Mouse (Mus musculus) c-Kit-positive CD71-positive TER-119-positive erythroid progenitor cells, embryonic 14.5 days (primary cell): ENCODE data around the gene Odf3l1.

Experiments used
- DNase-seq: peaks from one replicate; pipeline ENCODE4 v3.0.0-alpha.2; 2013; ENCODE audit warnings: low spot score

The Odf3l1 gene

GRCm38 (mm10) chr9:56881539-56882082, 17.1 kb upstream of the Odf3l1 start:
- no peak for DNase-seq

GRCm38 (mm10) chr9:56880790-56881189, 16.3 kb upstream of the Odf3l1 start:
- no peak for DNase-seq

GRCm38 (mm10) chr9:56877284-56877683, 12.8 kb upstream of the Odf3l1 start:
- no peak for DNase-seq

GRCm38 (mm10) chr9:56876784-56877183, 12.3 kb upstream of the Odf3l1 start:
- DNase-seq = no peak

GRCm38 (mm10) chr9:56873097-56873496, 8.6 kb upstream of the Odf3l1 start:
- no peak for DNase-seq

GRCm38 (mm10) chr9:56872105-56872903, 7.8 kb upstream of the Odf3l1 start:
- DNase-seq = no peak

- DNase-seq = no peak
Observed at GRCm38 (mm10) chr9:56871191-56871590, 6.7 kb upstream of the Odf3l1 start.

GRCm38 (mm10) chr9:56870778-56871177, 6.3 kb upstream of the Odf3l1 start:
- DNase-seq = no peak

GRCm38 (mm10) chr9:56869552-56869951, 5.1 kb upstream of the Odf3l1 start:
- no peak for DNase-seq

GRCm38 (mm10) chr9:56868292-56868691, 3.8 kb upstream of the Odf3l1 start:
- no peak for DNase-seq

GRCm38 (mm10) chr9:56866430-56866829, 2.0 kb upstream of the Odf3l1 start:
- no peak for DNase-seq

GRCm38 (mm10) chr9:56865673-56866400, 1.4 kb upstream of the Odf3l1 start:
- no peak for DNase-seq

- no peak for DNase-seq
Observed at GRCm38 (mm10) chr9:56864832-56865231, 353 bp upstream of the Odf3l1 start, which contains the start of gene Cspg4. Gene Cspg4 (plus strand): TSS chr9:56865033.

GRCm38 (mm10) chr9:56862863-56863262, 1.6 kb downstream of the Odf3l1 start:
- no peak for DNase-seq

GRCm38 (mm10) chr9:56860486-56861269, 3.8 kb downstream of the Odf3l1 start:
- DNase-seq = no peak

- DNase-seq = no peak
Observed at GRCm38 (mm10) chr9:56860035-56860434, 4.4 kb downstream of the Odf3l1 start.

- DNase-seq = no peak
Observed at GRCm38 (mm10) chr9:56857463-56857862, 7.0 kb downstream of the Odf3l1 start.

GRCm38 (mm10) chr9:56851778-56852177, 12.7 kb downstream of the Odf3l1 start:
- DNase-seq = no peak

- no peak for DNase-seq
Observed at GRCm38 (mm10) chr9:56850905-56851252, 13.6 kb downstream of the Odf3l1 start.

GRCm38 (mm10) chr9:56850128-56850904, 14.2 kb downstream of the Odf3l1 start:
- no peak for DNase-seq

GRCm38 (mm10) chr9:56847523-56847922, 17.0 kb downstream of the Odf3l1 start:
- DNase-seq = peak; percentile 17

GRCm38 (mm10) chr9:56844644-56845043, 19.8 kb downstream of the Odf3l1 start:
- no peak for DNase-seq
